In the genomic region with DNA sequence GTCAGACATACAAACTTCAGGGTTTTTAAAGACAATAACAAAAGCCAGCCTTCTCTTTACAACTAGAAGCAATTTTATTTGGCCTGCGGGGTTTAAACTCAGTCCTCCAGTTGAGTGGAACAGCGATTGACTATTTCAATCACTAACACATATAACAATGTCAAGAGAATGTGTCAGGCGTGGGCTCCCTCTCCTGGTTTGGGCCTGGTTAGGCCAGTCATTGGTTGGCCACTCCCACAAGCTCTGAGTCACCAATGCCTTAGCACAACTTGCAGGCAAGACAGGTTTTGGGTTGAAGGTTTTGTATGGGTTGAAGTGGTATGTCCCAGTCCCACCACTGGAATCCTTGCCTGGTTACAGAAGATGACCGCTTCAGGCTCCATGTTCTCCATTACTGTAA, we compare ENCODE assay signal across 8 mouse cellular contexts. TPM values are rescaled to one million over a fixed set of nuclear protein-coding genes. Genes with fewer than 3 reads are reported as not detected.
DNase-seq lines count a peak whose midpoint lies in the region; ATAC-seq and TF ChIP-seq lines count a peak whose summit lies in the region.

No protein-coding gene starts in this region.

- TF ChIP-seq EP300 in liver, embryonic 14.5 days (IDR thresholded peaks at IDR 0.05; ENCODE audit: low read depth) = no peak

- peak; percentile 66 for TF ChIP-seq CTCF in liver, embryonic 14.5 days (IDR thresholded peaks at IDR 0.05; ENCODE audit: low read depth)

- ATAC-seq in CD4-positive, CD25-positive, alpha-beta regulatory T cell, adult 4 months = no peak
- no peak for ATAC-seq in liver, embryonic 14.5 days (ENCODE audit: insufficient read depth)

- H3K4me3 ChIP-seq in liver, embryonic 14.5 days (ENCODE audit: insufficient read depth in 1 of 2, low read depth in 2 of 2, low read length in 2 of 2) = no peak overlapping the region

- DNase-seq in CD4-positive, CD25-positive, alpha-beta regulatory T cell, adult 2 months (ENCODE audit: low read depth, low spot score) = peak; percentile 15
- DNase-seq in ovary, postnatal 14 days (ENCODE audit: low spot score) = peak; percentile 9
- DNase-seq in ovary, adult 18-20 months (ENCODE audit: low spot score) = no peak
- DNase-seq in embryo, embryonic 9.5 days (ENCODE audit: extremely low spot score) = peak; percentile 11
- DNase-seq in liver, embryonic 14.5 days (ENCODE audit: low read depth in 3 of 3, low spot score in 3 of 3) = peak in 2 of 3 experiments; percentile 6 to 37
- DNase-seq in right cerebral cortex, postnatal 14 days = no peak
- no peak for DNase-seq in right cerebral cortex, postnatal 4 days

- no peak overlapping the region for H3K27ac ChIP-seq in liver, embryonic 14.5 days

- WGBS in liver, embryonic 14.5 days (ENCODE audit: insufficient replicate concordance) = 60% methylated on average over 4 of the region's 4 CpGs

- H3K4me2 ChIP-seq in liver, embryonic 14.5 days (ENCODE audit: low read depth) = no peak overlapping the region

- peaks cover 0 to 6% of the 10 kb centered on the region in 2 experiments; a peak in 1 of 4 replicates for H3K4me1 ChIP-seq in liver, embryonic 14.5 days (replicated peaks; ENCODE audit: control insufficient read depth in 2 of 2, insufficient read depth in 2 of 2, low read length in 1 of 2)

- no peaks in the 10 kb centered on the region for H3K27me3 ChIP-seq in liver, embryonic 14.5 days (ENCODE audit: control insufficient read depth, insufficient read depth, low read length)

- no peak overlapping the region for H3K9ac ChIP-seq in liver, embryonic 14.5 days (replicated peaks)

- no peaks in the 10 kb centered on the region for H3K36me3 ChIP-seq in liver, embryonic 14.5 days (replicated peaks; ENCODE audit: control insufficient read depth, insufficient read depth, low read depth)

- H3K9me3 ChIP-seq in liver, embryonic 14.5 days (ENCODE audit: control insufficient read depth, low read length) = no peaks in the 10 kb centered on the region

RNA-seq across cellular contexts. Expression of a gene that starts 18.6 kb away (rescaled TPM):
- 100 to 1,000 TPM; 154 to 162 TPM for polyA plus RNA-seq in CD4-positive, CD25-positive, alpha-beta regulatory T cell, adult 4 months (2017; shearing (Covaris generic))
- 15.7 and 22.7 TPM in 2 replicates for polyA plus RNA-seq in liver, embryonic 14.5 days (2012; rRNA removed)
- 53.1 and 59.7 TPM in 2 replicates for polyA plus RNA-seq in liver, embryonic 14.5 days (2014; fragmentation: Nextera tagmentation; extraction: Ambion mirVana)

RNA-seq across cellular contexts. Expression of a gene that starts 36.8 kb away (rescaled TPM):
- under 1 TPM in 1 of 2 experiments, not detected in 1; 0.70 TPM for polyA plus RNA-seq in CD4-positive, CD25-positive, alpha-beta regulatory T cell, adult 4 months (2017; shearing (Covaris generic))
- 1.4 and 2.6 TPM in 2 replicates for polyA plus RNA-seq in liver, embryonic 14.5 days (2012; rRNA removed)
- 2.8 and 2.9 TPM in 2 replicates for polyA plus RNA-seq in liver, embryonic 14.5 days (2014; fragmentation: Nextera tagmentation; extraction: Ambion mirVana)

RNA-seq across cellular contexts. Expression of a gene that starts 45.1 kb away (rescaled TPM):
- polyA plus RNA-seq in CD4-positive, CD25-positive, alpha-beta regulatory T cell, adult 4 months (2017; shearing (Covaris generic)) = 10 to 100 TPM; 63.4 to 65.7 TPM
- polyA plus RNA-seq in liver, embryonic 14.5 days (2012; rRNA removed) = 16.9 and 21.4 TPM in 2 replicates
- 25.4 and 25.9 TPM in 2 replicates for polyA plus RNA-seq in liver, embryonic 14.5 days (2014; fragmentation: Nextera tagmentation; extraction: Ambion mirVana)

Comparison
In these comparisons a context has a peak if more than half of its experiments do, and no peak if none do; other contexts are left out.
1. DNase-seq: peak in CD4-positive, CD25-positive, alpha-beta regulatory T cell, adult 2 months (single experiment), ovary, postnatal 14 days (single experiment), embryo, embryonic 9.5 days (single experiment) and liver, embryonic 14.5 days (2 of 3); none in ovary, adult 18-20 months (single experiment), right cerebral cortex, postnatal 14 days (single experiment) and right cerebral cortex, postnatal 4 days (single experiment).